Mouse (Mus musculus): ENCODE data around the gene Arfgef2. TPM values are rescaled to one million over a fixed set of nuclear protein-coding genes. Genes with fewer than 3 reads are reported as not detected.

Gene Arfgef2
- polyA plus RNA-seq, 1 experiment from 2014 or later: 4.6 TPM

GRCm38 (mm10) chr2:166810821-166811220 lies 5.4 kb downstream of the Arfgef2 start:
- no peak for ATAC-seq (ENCODE audit: insufficient number of reproducible peaks, low FRiP score, low TSS enrichment, low read depth)
- Histone ChIP-seq H3K4me2 (no peak overlapping the region), H3K4me3 (no peak overlapping the region), H3K4me1 (peaks cover 14% of the 10 kb centered on the region; the same call in 1 of the 2 replicates), H3K9ac (no peak overlapping the region), H3K27ac (no peak overlapping the region), H3K36me3 (no peaks in the 10 kb centered on the region), H3K27me3 (no peaks in the 10 kb centered on the region), H3K9me3 (no peaks in the 10 kb centered on the region)
- WGBS: 89% methylated on average over 10 of the region's 10 CpGs

DNA sequence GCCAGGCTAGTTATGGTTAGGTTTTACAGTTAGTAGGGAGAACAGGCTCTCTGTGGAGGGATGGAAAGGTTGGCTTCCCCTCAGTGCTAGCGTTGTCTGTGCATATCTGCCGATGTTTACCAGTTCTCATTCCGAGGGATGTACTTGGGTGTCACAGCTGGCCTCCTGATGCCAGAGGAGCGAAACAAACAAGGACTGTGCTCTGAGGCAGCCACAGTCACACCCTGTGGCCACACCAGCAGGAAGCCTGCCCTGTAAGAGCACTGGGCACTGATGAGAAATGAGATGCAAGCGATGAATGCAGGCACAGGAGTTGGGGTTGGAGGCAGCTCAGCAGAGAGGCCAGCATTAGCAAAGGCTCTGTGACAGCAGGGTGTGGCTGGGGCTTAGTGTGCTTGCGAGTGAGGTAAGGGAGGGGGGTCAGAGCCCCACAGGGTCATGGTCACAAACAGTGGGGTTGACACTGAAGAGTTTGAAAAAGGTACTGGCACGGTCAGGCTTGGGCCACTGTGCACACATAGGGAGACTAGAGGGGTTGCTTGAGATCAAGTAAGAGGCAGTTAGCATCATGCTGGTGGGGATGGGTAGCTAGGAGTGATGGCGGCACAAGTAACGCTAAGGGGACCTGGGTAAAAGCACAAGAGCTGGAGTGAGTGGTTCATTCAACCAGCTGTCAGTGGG lies 13.2 kb downstream of the Arfgef2 start:
- Histone ChIP-seq H3K36me3 (no peaks in the 10 kb centered on the region), H3K4me1 (peaks cover 11% of the 10 kb centered on the region; the same call in 1 of the 2 replicates), H3K27me3 (no peaks in the 10 kb centered on the region), H3K9me3 (no peaks in the 10 kb centered on the region), H3K9ac (no peak overlapping the region), H3K27ac (no peak overlapping the region; the same call in 1 of the 2 replicates), H3K4me2 (no peak overlapping the region), H3K4me3 (no peak overlapping the region)
- ATAC-seq (ENCODE audit: insufficient number of reproducible peaks, low FRiP score, low TSS enrichment, low read depth): peak; percentile 48; the same call in 1 of the 2 replicates
- 85% methylated on average over 9 of the region's 9 CpGs for WGBS

DNA sequence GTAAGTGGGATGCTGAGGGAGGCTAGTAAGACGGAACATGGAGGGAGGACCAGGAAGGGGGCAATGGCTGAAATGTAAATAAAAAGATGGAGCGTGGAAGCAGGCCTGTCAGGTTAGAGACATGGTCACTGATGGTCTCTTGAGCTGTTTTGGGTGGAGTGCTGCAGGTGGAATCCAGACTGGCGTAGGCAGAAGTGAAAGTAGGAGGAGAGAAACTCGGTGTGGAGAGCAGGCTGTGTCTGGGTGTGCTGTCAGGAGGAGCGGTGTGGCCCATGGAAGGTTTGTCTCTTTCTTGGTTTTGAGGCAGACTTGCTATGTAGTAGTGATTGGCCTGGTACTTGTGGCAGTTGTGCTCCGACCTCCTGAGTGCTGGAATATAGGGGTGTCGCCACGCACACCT lies 14.5 kb downstream of the Arfgef2 start:
- Histone ChIP-seq H3K27me3 (no peaks in the 10 kb centered on the region), H3K9me3 (no peaks in the 10 kb centered on the region), H3K27ac (no peak overlapping the region), H3K4me3 (no peak overlapping the region), H3K9ac (no peak overlapping the region), H3K4me1 (peaks cover 11% of the 10 kb centered on the region; the same call in 1 of the 2 replicates), H3K36me3 (no peaks in the 10 kb centered on the region), H3K4me2 (no peak overlapping the region)
- WGBS: 84% methylated on average over 8 of the region's 8 CpGs
- no peak for ATAC-seq (ENCODE audit: insufficient number of reproducible peaks, low FRiP score, low TSS enrichment, low read depth)

DNA sequence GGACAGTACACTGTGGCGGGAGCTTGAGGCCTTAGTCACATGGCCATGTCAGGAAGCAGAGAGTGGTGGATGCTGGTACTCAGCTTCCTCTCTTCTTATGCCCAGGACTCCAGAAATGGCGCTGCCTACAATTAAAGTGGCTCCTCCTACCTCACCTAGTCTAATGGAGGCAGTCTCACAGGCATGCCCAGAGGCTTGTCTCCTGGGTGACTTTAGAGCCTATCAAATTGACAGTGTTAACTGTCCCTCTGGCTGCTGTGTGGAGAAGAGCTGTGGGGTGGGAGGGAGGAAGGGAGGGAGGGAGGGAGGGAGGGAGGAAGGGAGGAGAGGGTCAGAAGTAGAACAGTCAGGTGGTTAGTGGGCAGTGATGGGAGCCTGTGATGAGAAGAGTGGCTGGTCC lies 15.5 kb downstream of the Arfgef2 start:
- no peaks in the 10 kb centered on the region for H3K27me3 ChIP-seq
- 49% methylated on average over 2 of the region's 2 CpGs for WGBS
- no peak for ATAC-seq (ENCODE audit: insufficient number of reproducible peaks, low FRiP score, low TSS enrichment, low read depth)
- no peaks in the 10 kb centered on the region for H3K9me3 ChIP-seq
- H3K4me2 ChIP-seq: no peak overlapping the region
- no peak overlapping the region for H3K9ac ChIP-seq
- H3K36me3 ChIP-seq: no peaks in the 10 kb centered on the region
- peaks cover 11% of the 10 kb centered on the region; the same call in 1 of the 2 replicates for H3K4me1 ChIP-seq
- H3K27ac ChIP-seq: no peak overlapping the region
- H3K4me3 ChIP-seq: no peak overlapping the region

DNA sequence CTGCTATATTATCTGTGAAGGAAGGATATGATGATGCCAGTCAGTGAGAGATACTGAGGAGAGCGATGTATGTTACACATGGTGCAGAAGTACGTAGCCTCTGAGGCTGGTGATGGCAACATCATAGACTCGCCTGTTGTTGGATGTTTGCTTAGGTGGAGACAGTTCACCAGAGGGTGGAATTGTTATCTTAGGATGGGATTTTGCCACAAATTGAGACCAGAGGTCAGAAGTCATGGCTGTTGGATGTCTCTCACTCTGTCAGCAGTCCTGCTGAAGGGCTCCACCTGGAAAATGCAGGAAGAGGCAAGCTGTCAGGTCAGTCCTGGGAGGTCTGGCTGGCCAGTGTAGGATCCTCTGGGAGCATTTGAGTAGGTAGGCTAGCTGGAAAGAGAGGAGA lies 16.0 kb downstream of the Arfgef2 start:
- Histone ChIP-seq H3K27me3 (no peaks in the 10 kb centered on the region), H3K4me1 (peaks cover 11% of the 10 kb centered on the region; the same call in 1 of the 2 replicates), H3K9ac (no peak overlapping the region), H3K36me3 (no peaks in the 10 kb centered on the region), H3K4me2 (no peak overlapping the region), H3K27ac (no peak overlapping the region), H3K4me3 (no peak overlapping the region), H3K9me3 (no peaks in the 10 kb centered on the region)
- 96% methylated on average over 3 of the region's 3 CpGs for whole genome bisulfite sequencing
- ATAC-seq (ENCODE audit: insufficient number of reproducible peaks, low FRiP score, low TSS enrichment, low read depth): no peak

DNA sequence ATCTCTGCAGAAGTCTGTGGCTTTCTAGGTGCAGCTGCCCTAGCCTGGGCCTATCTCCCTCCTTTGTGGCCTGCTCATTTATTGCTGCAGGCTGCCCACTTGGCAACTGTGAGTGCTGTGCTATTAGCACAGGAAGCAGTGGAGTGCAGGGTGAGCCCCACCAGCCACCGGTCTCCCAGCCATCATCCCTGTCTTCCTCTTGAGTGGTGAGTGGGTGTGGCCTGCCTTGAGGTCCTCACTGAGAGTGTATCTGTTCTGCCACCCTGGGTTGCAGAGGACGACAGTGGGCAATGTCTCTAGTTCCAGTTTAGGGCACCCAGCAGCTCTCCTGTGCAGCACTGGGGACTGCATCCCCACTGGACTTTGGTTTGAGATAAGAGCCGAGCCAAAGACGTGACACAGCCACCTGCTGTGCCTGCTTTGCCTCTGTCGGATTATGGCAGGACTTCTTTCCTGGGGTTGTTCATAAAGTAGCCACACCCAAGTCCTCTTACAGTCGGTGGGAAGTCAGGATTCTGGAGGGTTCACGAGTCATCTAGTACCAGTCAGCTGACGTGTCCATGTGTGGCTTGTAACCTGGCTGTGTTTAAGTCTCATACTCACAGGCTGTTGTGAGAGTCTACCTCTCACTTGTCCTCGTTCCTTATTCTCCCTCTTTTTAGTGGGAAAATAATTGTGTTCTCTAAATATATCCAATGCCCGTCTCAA lies 16.9 kb downstream of the Arfgef2 start:
- 67% methylated on average over 10 of the region's 10 CpGs for WGBS
- Histone ChIP-seq H3K36me3 (no peaks in the 10 kb centered on the region), H3K4me3 (no peak overlapping the region), H3K4me1 (peaks cover 11% of the 10 kb centered on the region; the same call in 1 of the 2 replicates), H3K9ac (no peak overlapping the region), H3K27me3 (no peaks in the 10 kb centered on the region), H3K27ac (no peak overlapping the region), H3K4me2 (no peak overlapping the region), H3K9me3 (no peaks in the 10 kb centered on the region)
- no peak for ATAC-seq (ENCODE audit: insufficient number of reproducible peaks, low FRiP score, low TSS enrichment, low read depth)

- no peak for ATAC-seq (ENCODE audit: insufficient number of reproducible peaks, low FRiP score, low TSS enrichment, low read depth)
- Histone ChIP-seq H3K27me3 (no peaks in the 10 kb centered on the region), H3K9me3 (no peaks in the 10 kb centered on the region), H3K4me1 (peaks cover 11% of the 10 kb centered on the region; the same call in 1 of the 2 replicates), H3K9ac (no peak overlapping the region), H3K4me3 (no peak overlapping the region), H3K36me3 (no peaks in the 10 kb centered on the region), H3K27ac (no peak overlapping the region), H3K4me2 (no peak overlapping the region)
- WGBS: 73% methylated on average over 2 of the region's 2 CpGs
Measured at GRCm38 (mm10) chr2:166822901-166823300, 17.5 kb downstream of the Arfgef2 start.

- Histone ChIP-seq H3K27ac (no peak overlapping the region), H3K9ac (no peak overlapping the region), H3K4me3 (no peak overlapping the region), H3K4me1 (peaks cover 11% of the 10 kb centered on the region; the same call in 1 of the 2 replicates), H3K36me3 (0 out of 2 replicates have a peak, but pooled peaks cover 4% of the 10 kb centered on the region), H3K4me2 (no peak overlapping the region), H3K27me3 (no peaks in the 10 kb centered on the region), H3K9me3 (no peaks in the 10 kb centered on the region)
- 77% methylated on average over 5 of the region's 5 CpGs for WGBS
- no peak for ATAC-seq (ENCODE audit: insufficient number of reproducible peaks, low FRiP score, low TSS enrichment, low read depth)
Measured at GRCm38 (mm10) chr2:166824386-166824785, 19.0 kb downstream of the Arfgef2 start.

- Histone ChIP-seq H3K36me3 (peaks cover 11% of the 10 kb centered on the region; the same call in 1 of the 2 replicates), H3K9ac (no peak overlapping the region), H3K4me1 (peaks cover 11% of the 10 kb centered on the region; the same call in 1 of the 2 replicates), H3K27ac (no peak overlapping the region), H3K4me2 (no peak overlapping the region), H3K27me3 (no peaks in the 10 kb centered on the region), H3K4me3 (no peak overlapping the region), H3K9me3 (no peaks in the 10 kb centered on the region)
- WGBS: 91% methylated on average over 5 of the region's 5 CpGs
- no peak for ATAC-seq (ENCODE audit: insufficient number of reproducible peaks, low FRiP score, low TSS enrichment, low read depth)
Measured at GRCm38 (mm10) chr2:166824998-166825397, 19.6 kb downstream of the Arfgef2 start.

DNA sequence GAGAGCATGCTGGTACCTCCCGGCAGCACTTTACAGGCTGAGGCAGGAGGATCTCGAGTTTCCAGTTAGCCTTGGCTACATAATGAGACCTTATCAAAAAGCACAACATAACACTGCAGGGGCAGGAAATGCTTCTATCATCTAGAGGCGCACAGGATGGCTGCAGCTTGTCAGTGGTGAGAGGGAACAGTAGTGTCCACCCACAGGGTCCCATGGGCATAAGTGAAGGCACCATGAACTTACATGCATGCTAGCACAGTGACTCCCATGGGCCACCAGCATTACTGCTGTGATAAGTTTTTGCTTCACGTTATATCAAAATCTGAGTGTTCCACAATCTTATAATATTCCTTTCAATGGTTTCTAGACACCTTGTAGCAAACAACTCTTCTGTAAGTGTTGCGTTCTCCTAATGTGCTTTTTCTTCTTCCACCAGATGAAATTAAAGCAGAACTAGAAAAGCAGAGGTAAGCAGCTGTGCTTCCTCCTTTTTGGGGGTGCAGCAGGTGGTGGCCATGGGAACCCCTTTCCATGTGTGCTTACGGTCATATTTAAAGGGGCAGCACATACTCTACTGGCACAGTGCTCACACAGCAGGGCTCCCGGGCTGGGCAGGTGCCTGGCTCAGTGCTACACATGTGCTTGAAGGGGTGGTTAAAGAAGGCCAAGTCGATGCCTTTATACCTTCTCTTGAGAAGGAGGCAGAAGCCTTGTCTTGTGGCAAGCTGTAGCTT lies 21.3 kb downstream of the Arfgef2 start:
- H3K4me3 ChIP-seq: no peak overlapping the region
- no peak overlapping the region for H3K9ac ChIP-seq
- no peaks in the 10 kb centered on the region for H3K9me3 ChIP-seq
- no peaks in the 10 kb centered on the region for H3K27me3 ChIP-seq
- peaks cover 6% of the 10 kb centered on the region; the same call in 1 of the 2 replicates for H3K4me1 ChIP-seq
- no peak for ATAC-seq (ENCODE audit: insufficient number of reproducible peaks, low FRiP score, low TSS enrichment, low read depth)
- H3K27ac ChIP-seq: no peak overlapping the region
- peaks cover 15% of the 10 kb centered on the region; the same call in 1 of the 2 replicates for H3K36me3 ChIP-seq
- no peak overlapping the region for H3K4me2 ChIP-seq
- WGBS: 84% methylated on average over 8 of the region's 8 CpGs

DNA sequence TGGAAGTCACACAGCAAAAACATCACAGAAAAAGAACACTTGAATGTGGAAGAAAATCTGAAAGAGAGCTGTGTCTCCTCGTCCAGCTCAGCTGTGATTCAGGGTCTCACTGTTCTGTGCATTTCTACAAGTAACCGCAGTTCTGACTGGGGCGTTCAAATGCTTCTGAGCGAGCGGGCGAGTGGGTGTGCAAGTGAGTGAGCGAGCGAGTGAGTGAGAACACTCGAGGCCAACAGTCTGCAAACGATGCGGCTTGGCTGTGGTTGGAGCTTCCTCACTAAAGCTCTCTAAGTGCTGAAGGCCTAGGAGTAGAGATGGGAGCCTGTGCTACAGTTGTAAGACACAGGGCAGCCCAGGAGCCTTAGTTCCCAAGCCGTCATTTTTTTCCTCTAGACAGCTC lies 22.9 kb downstream of the Arfgef2 start:
- H3K4me2 ChIP-seq: no peak overlapping the region
- ATAC-seq (ENCODE audit: insufficient number of reproducible peaks, low FRiP score, low TSS enrichment, low read depth): no peak
- no peaks in the 10 kb centered on the region for H3K4me1 ChIP-seq
- no peak overlapping the region for H3K27ac ChIP-seq
- no peaks in the 10 kb centered on the region for H3K27me3 ChIP-seq
- H3K9me3 ChIP-seq: no peaks in the 10 kb centered on the region
- WGBS: 89% methylated on average over 12 of the region's 12 CpGs
- no peak overlapping the region for H3K4me3 ChIP-seq
- H3K36me3 ChIP-seq: peaks cover 15% of the 10 kb centered on the region; the same call in 1 of the 2 replicates
- no peak overlapping the region for H3K9ac ChIP-seq
